Mouse (Mus musculus) embryonic facial prominence, embryonic 13.5 days (tissue): Measurements from ENCODE around the gene Gm13288. TPM values are rescaled to one million over a fixed set of nuclear protein-coding genes. Genes with fewer than 3 reads are reported as not detected.
"Not testable (repeated sequence)": the region's sequence is repeated elsewhere in the genome, so short reads cannot be mapped to it uniquely, and the experiment has no call there.

Experiments
- ATAC-seq: fragments of 200-750 bp; cut with Nextera tagmentation; 2 replicates; pipeline ENCODE4 v1.8.0; 2017; ENCODE audit warnings: low read depth; ENCODE audit not compliant: insufficient number of reproducible peaks, insufficient read depth, low FRiP score, low TSS enrichment
- H3K27ac ChIP-seq: fragments of 300-500 bp; sonication (generic); 2 replicates; pipeline ENCODE4 v1.5.1; 2015; ENCODE audit warnings: moderate library complexity, mild to moderate bottlenecking, inconsistent platforms
- H3K27me3 ChIP-seq: fragments of 300-500 bp; sonication (generic); 2 replicates; pipeline ENCODE4 v1.6.1; 2015; ENCODE audit warnings: mild to moderate bottlenecking, inconsistent platforms
- H3K36me3 ChIP-seq: fragments of 300-500 bp; sonication (generic); 2 replicates; pipeline ENCODE4 v1.6.1; 2015; ENCODE audit warnings: mild to moderate bottlenecking, inconsistent platforms
- H3K4me1 ChIP-seq: fragments of 300-500 bp; sonication (generic); 2 replicates; pipeline ENCODE4 v1.6.1; 2015; ENCODE audit warnings: inconsistent platforms
- H3K4me2 ChIP-seq: fragments of 300-500 bp; sonication (generic); 2 replicates; pipeline ENCODE4 v1.6.1; 2015; ENCODE audit warnings: moderate library complexity, mild to moderate bottlenecking, inconsistent platforms
- H3K4me3 ChIP-seq: fragments of 300-500 bp; sonication (generic); 2 replicates; pipeline ENCODE4 v1.5.1; 2015; ENCODE audit warnings: mild to moderate bottlenecking, inconsistent platforms
- H3K9ac ChIP-seq: fragments of 300-500 bp; sonication (generic); 2 replicates; pipeline ENCODE4 v1.6.1; 2015; ENCODE audit warnings: mild to moderate bottlenecking, inconsistent platforms
- H3K9me3 ChIP-seq: fragments of 300-500 bp; sonication (generic); 2 replicates; pipeline ENCODE4 v1.6.1; 2016; ENCODE audit warnings: inconsistent platforms
- WGBS: fragments of 180-500 bp; shearing (Covaris S2); methylation state at CpG from one replicate; pipeline ENCODE4 v1.1.7; 2015; ENCODE audit warnings: mixed read lengths; 5-methylcytosine and 5-hydroxymethylcytosine counted together
- polyA plus RNA-seq: library from polyadenylated mRNA; unstranded; fragments of >200 nt; fragmentation: Nextera tagmentation; extraction: Ambion mirVana; gene quantifications from 2 replicates; pipeline ENCODE4 v1.2.1, GENCODE M21; 2015

The Gm13288 gene
- polyA plus RNA-seq: 0.11 TPM in 1 of 2 replicates, not detected in the other

GRCm38 (mm10) chr4:88805231-88805630 lies at the start of gene Gm13288:
Gene Gm13288 (plus strand): TSS chr4:88805531.
- ATAC-seq, H3K36me3 ChIP-seq, H3K27ac ChIP-seq, H3K9me3 ChIP-seq, H3K27me3 ChIP-seq, H3K4me1 ChIP-seq: not testable (repeated sequence)
- 0 out of 2 replicates have a peak within 1 kb of the TSS, but pooled peaks have one; percentile 55 for H3K9ac ChIP-seq
- H3K4me2 ChIP-seq: peak within 1 kb of the TSS; percentile 45
- no CpG with 5 or more reads among the region's 8 CpGs for WGBS
- H3K4me3 ChIP-seq: peak within 1 kb of the TSS; percentile 32

GRCm38 (mm10) chr4:88756581-88757513 lies 48.5 kb upstream of the Gm13288 start:
- H3K9ac ChIP-seq: peak overlapping the region; percentile 78
- WGBS: 7% methylated on average over 29 of the region's 31 CpGs

GRCm38 (mm10) chr4:88757628-88758031 lies 47.7 kb upstream of the Gm13288 start:
- not testable (repeated sequence) for H3K36me3 ChIP-seq, H3K9me3 ChIP-seq, H3K27me3 ChIP-seq, H3K4me1 ChIP-seq
- Histone ChIP-seq H3K9ac (peak overlapping the region; percentile 78), H3K4me3 (peak overlapping the region; percentile 55), H3K27ac (peak overlapping the region; percentile 95), H3K4me2 (peak overlapping the region; percentile 71)
- peak; percentile 100 for ATAC-seq
- WGBS: under 1% methylated on average over 21 of the region's 21 CpGs

More at GRCm38 (mm10) chr4:88756581-88757513, 48.5 kb upstream of the Gm13288 start:
- H3K27me3 ChIP-seq, H3K9me3 ChIP-seq, ATAC-seq, H3K36me3 ChIP-seq, H3K4me1 ChIP-seq: not testable (repeated sequence)
- Histone ChIP-seq H3K4me2 (peak overlapping the region; percentile 71), H3K4me3 (peak overlapping the region; percentile 55), H3K27ac (peak overlapping the region; percentile 95)

DNA sequence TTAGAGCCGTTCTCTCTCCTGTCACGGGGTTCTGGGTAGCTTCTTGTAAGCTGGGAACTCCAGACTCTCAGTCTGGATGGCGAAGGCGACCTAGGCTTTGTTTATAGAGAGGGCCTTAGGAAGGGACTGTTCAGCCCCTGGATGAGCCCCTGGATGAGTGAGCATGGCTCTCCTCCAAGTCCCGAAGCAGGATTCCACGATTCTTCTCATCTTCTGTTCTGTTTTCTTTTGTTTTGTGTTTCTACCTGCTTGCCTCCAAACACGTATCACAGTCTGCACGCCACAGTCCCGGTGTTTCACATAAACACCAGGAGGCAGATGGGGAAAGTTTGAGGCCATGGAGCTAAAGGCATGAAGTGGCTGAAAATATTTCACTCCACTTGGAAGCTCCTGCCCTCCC lies 46.6 kb upstream of the Gm13288 start:
- not testable (repeated sequence) for H3K4me3 ChIP-seq, ATAC-seq, H3K4me1 ChIP-seq, H3K27me3 ChIP-seq, H3K9ac ChIP-seq, H3K9me3 ChIP-seq, H3K4me2 ChIP-seq, H3K27ac ChIP-seq, H3K36me3 ChIP-seq
- WGBS: 82% methylated on average over 9 of the region's 9 CpGs

- peak within 1 kb of the TSS; percentile 60 for H3K4me2 ChIP-seq
- WGBS: 20% methylated on average over 9 of the region's 14 CpGs
- H3K27ac ChIP-seq: peak within 1 kb of the TSS; percentile 68
- H3K27me3 ChIP-seq, H3K9me3 ChIP-seq, H3K36me3 ChIP-seq, ATAC-seq, H3K4me1 ChIP-seq: not testable (repeated sequence)
- H3K4me3 ChIP-seq: peak within 1 kb of the TSS; percentile 45
- H3K9ac ChIP-seq: peak within 1 kb of the TSS; percentile 61; the same call in 1 of the 2 replicates
Observed at GRCm38 (mm10) chr4:88759610-88760268, 45.6 kb upstream of the Gm13288 start, which contains the start of gene Gm13283. Gene Gm13283 (plus strand): TSS chr4:88760119.

- H3K27me3 ChIP-seq, ATAC-seq, H3K36me3 ChIP-seq, H3K4me1 ChIP-seq, H3K9me3 ChIP-seq: not testable (repeated sequence)
- Histone ChIP-seq H3K4me3 (peak overlapping the region; percentile 45), H3K4me2 (peak overlapping the region; percentile 60), H3K9ac (peak overlapping the region; percentile 61; the same call in 1 of the 2 replicates), H3K27ac (peak overlapping the region; percentile 68)
- WGBS: under 1% methylated on average over 26 of the region's 28 CpGs
Observed at GRCm38 (mm10) chr4:88760431-88760830, 44.9 kb upstream of the Gm13288 start.

DNA sequence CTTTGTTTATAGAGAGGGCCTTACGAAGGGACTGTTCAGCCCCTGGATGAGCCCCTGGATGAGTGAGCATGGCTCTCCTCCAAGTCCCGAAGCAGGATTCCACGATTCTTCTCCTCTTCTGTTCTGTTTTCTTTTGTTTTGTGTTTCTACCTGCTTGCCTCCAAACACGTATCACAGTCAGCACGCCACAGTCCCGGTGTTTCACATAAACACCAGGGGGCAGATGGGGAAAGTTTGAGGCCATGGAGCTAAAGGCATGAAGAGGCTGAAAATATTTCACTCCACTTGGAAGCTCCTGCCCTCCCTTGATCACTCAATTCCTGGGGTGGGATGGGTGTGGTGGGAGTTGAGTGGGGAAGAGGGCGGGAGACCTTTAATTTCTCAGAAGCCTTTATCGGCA lies 43.6 kb upstream of the Gm13288 start:
- H3K4me1 ChIP-seq, H3K9ac ChIP-seq, H3K36me3 ChIP-seq, H3K27ac ChIP-seq, H3K4me3 ChIP-seq, H3K27me3 ChIP-seq, H3K4me2 ChIP-seq, H3K9me3 ChIP-seq, ATAC-seq: not testable (repeated sequence)
- WGBS: 76% methylated on average over 6 of the region's 8 CpGs

DNA sequence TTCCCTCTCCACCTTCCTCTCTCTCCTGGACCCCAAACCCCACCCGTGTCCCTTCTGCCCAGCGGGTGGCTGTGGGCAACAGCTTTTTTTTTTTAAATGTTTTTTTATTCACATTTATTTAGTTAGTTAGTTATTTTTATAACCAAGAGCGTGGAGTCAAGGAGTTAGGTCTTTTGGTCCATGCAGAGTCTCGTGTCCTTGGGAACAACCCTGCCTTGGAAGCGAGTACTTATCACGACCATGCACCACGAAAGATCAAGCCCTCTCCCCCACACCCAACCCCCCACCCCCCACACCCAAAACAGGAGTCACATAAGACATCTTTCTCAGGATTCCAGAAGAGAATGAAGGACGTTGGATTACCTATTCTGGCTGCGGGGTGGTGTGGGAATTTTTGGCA lies 43.0 kb upstream of the Gm13288 start:
- not testable (repeated sequence) for H3K27ac ChIP-seq, H3K4me1 ChIP-seq, H3K27me3 ChIP-seq, H3K9ac ChIP-seq, ATAC-seq, H3K9me3 ChIP-seq, H3K4me3 ChIP-seq, H3K36me3 ChIP-seq
- WGBS: 48% methylated on average over 9 of the region's 9 CpGs
- H3K4me2 ChIP-seq: peak overlapping the region; percentile 51; the same call in 1 of the 2 replicates

DNA sequence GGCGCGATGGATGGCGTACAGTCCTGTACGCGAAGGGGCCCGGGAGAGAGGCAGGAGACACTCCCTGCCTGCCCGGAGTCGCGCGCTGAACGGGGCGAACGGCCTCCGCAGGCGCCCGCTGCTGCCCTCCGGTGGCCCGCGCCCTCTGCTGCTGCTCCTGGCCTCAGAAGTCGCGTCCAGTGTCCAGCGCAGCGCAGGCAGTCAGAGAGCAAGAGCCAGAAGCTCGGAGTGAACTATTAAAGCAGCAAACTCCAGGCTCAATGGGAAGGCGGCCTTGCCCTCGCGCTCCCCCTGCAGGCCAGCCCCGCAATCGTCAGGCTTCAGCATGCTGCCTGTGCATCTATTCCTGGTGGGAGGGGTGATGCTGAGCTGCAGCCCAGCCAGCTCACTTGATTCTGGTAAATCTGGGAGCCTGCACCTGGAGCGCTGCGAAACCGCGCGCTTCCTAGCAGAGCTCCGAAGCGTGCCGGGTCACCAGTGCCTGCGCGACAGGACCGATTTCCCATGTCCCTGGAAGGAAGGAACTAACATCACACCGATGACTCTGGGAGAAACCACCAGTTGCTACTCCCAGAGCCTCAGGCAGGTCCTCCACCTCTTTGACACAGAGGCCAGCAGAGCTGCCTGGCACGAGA lies 41.8 kb upstream of the Gm13288 start:
- ATAC-seq, H3K36me3 ChIP-seq, H3K27me3 ChIP-seq, H3K4me1 ChIP-seq, H3K9me3 ChIP-seq: not testable (repeated sequence)
- WGBS: 5% methylated on average over 29 of the region's 42 CpGs
- H3K4me2 ChIP-seq: peak overlapping the region; percentile 57
- H3K27ac ChIP-seq: peak overlapping the region; percentile 64; the same call in 1 of the 2 replicates
- peak overlapping the region; percentile 67 for H3K9ac ChIP-seq
- peak overlapping the region; percentile 45 for H3K4me3 ChIP-seq

DNA sequence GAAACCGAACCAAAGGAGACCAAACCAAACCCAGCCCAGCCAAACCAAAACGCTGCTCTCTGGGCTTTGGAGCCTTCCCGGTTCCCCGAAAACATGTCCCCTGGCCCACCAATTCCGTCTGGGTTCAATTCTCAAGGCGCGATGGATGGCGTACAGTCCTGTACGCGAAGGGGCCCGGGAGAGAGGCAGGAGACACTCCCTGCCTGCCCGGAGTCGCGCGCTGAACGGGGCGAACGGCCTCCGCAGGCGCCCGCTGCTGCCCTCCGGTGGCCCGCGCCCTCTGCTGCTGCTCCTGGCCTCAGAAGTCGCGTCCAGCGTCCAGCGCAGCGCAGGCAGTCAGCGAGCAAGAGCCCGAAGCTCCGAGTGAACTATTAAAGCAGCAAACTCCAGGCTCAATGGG lies 31.8 kb upstream of the Gm13288 start, which contains the start of gene Gm13290:
TSS of gene Gm13290 (plus strand) at position 301 of the 400 bp plus-strand sequence.
- not testable (repeated sequence) for H3K4me3 ChIP-seq, H3K4me2 ChIP-seq, ATAC-seq, H3K9me3 ChIP-seq, H3K27ac ChIP-seq, H3K36me3 ChIP-seq, H3K9ac ChIP-seq, H3K27me3 ChIP-seq, H3K4me1 ChIP-seq
- no CpG with 5 or more reads among the region's 32 CpGs for WGBS

- H3K4me3 ChIP-seq, H3K4me2 ChIP-seq, H3K27me3 ChIP-seq, ATAC-seq, H3K36me3 ChIP-seq, H3K9me3 ChIP-seq, H3K27ac ChIP-seq, H3K4me1 ChIP-seq, H3K9ac ChIP-seq: not testable (repeated sequence)
- WGBS: no CpG with 5 or more reads among the region's 29 CpGs
Observed at GRCm38 (mm10) chr4:88776622-88777021, 28.7 kb upstream of the Gm13288 start, which contains the start of gene Gm13289. Gene Gm13289 (plus strand): TSS chr4:88776922.
